Mouse (Mus musculus) myocyte (in vitro differentiated cells): Measurements from ENCODE around the gene Prcp. TPM values are rescaled to one million over a fixed set of nuclear protein-coding genes. Genes with fewer than 3 reads are reported as not detected.

Experiments used
- H3K27me3 ChIP-seq: one replicate; pipeline ENCODE4 v1.6.1; 2011; ENCODE audit not compliant: control insufficient read depth, insufficient read depth, insufficient read length
- H3K36me3 ChIP-seq: one replicate; pipeline ENCODE4 v1.6.1; 2011; ENCODE audit not compliant: control insufficient read depth, insufficient read depth
- H3K4me2 ChIP-seq: one replicate; pipeline ENCODE4 v1.6.1; 2011; ENCODE audit warnings: low read depth, control low read depth
- H3K4me3 ChIP-seq: one replicate; pipeline ENCODE4 v1.5.1; 2011; ENCODE audit warnings: mild to moderate bottlenecking, control low read depth, moderate library complexity
- H3K79me2 ChIP-seq: one replicate; pipeline ENCODE4 v1.6.1; 2011; ENCODE audit not compliant: control insufficient read depth, insufficient read depth
- H3ac ChIP-seq: one replicate; pipeline ENCODE4 v1.6.1; 2011; ENCODE audit not compliant: control insufficient read depth, insufficient read length
- CEBPB ChIP-seq: IDR thresholded peaks from 2 replicates; pipeline ENCODE4 v1.6.1; 2011; ENCODE audit warnings: mild to moderate bottlenecking, moderate library complexity; ENCODE audit not compliant: poor library complexity, insufficient read depth, severe bottlenecking
- E2F4 ChIP-seq: IDR thresholded peaks from one replicate; pipeline ENCODE4 v1.6.1; 2011; ENCODE audit warnings: mild to moderate bottlenecking, control low read depth, moderate library complexity; ENCODE audit not compliant: insufficient read depth
- MAX ChIP-seq: IDR thresholded peaks from one replicate; pipeline ENCODE4 v1.6.1; 2011; ENCODE audit warnings: low read depth, mild to moderate bottlenecking, control low read depth
- MYOD1 ChIP-seq, 3 experiments: IDR thresholded peaks; one replicate each; pipeline ENCODE4 v1.6.1; 2011; ENCODE audit warnings: control low read depth in 2 of 3, low read depth in 2 of 3, mild to moderate bottlenecking in 2 of 3, moderate library complexity in 1 of 3; ENCODE audit not compliant: insufficient read length in 2 of 3, control insufficient read depth in 1 of 3
- MYOG ChIP-seq, 3 experiments: IDR thresholded peaks; one replicate each; pipeline ENCODE4 v1.6.1; 2011; ENCODE audit warnings: control low read depth in 2 of 3, low read depth in 2 of 3, mild to moderate bottlenecking in 2 of 3; ENCODE audit not compliant: insufficient read length in 2 of 3, control insufficient read depth in 1 of 3, insufficient read depth in 1 of 3
- POLR2A ChIP-seq: IDR thresholded peaks from one replicate; pipeline ENCODE4 v1.6.1; 2011; ENCODE audit warnings: low read depth, mild to moderate bottlenecking, control low read depth, moderate library complexity; ENCODE audit not compliant: insufficient read length
- POLR2AphosphoS2 ChIP-seq: IDR thresholded peaks from one replicate; pipeline ENCODE4 v1.6.1; 2011; ENCODE audit warnings: low read depth, control low read depth; ENCODE audit not compliant: insufficient read length
- REST ChIP-seq: IDR thresholded peaks from one replicate; pipeline ENCODE4 v1.6.1; 2011; ENCODE audit warnings: mild to moderate bottlenecking, control low read depth, moderate library complexity; ENCODE audit not compliant: insufficient read depth, insufficient read length
- SRF ChIP-seq: IDR thresholded peaks from one replicate; pipeline ENCODE4 v1.6.1; 2011; ENCODE audit warnings: low read depth; ENCODE audit not compliant: control insufficient read depth, insufficient read length
- TCF12 ChIP-seq: IDR thresholded peaks from one replicate; pipeline ENCODE4 v1.6.1; 2011; ENCODE audit warnings: mild to moderate bottlenecking, control low read depth; ENCODE audit not compliant: poor library complexity, insufficient read depth, severe bottlenecking
- TCF3 ChIP-seq: IDR thresholded peaks from one replicate; pipeline ENCODE4 v1.6.1; 2011; ENCODE audit warnings: low read depth, control low read depth; ENCODE audit not compliant: insufficient read length
- USF1 ChIP-seq: IDR thresholded peaks from one replicate; pipeline ENCODE4 v1.6.1; 2011; ENCODE audit warnings: low read depth, mild to moderate bottlenecking, control low read depth, moderate library complexity
- polyA plus RNA-seq: library from polyadenylated mRNA; unstranded; fragments of >200 nt; fragmentation: generic; extraction: Trizol; gene quantifications from one replicate; pipeline ENCODE4 v1.2.1, GENCODE M21; 2012; ENCODE audit warnings: missing spikeins

Prcp gene
- polyA plus RNA-seq, 1 experiment, result 10.8 TPM

DNA sequence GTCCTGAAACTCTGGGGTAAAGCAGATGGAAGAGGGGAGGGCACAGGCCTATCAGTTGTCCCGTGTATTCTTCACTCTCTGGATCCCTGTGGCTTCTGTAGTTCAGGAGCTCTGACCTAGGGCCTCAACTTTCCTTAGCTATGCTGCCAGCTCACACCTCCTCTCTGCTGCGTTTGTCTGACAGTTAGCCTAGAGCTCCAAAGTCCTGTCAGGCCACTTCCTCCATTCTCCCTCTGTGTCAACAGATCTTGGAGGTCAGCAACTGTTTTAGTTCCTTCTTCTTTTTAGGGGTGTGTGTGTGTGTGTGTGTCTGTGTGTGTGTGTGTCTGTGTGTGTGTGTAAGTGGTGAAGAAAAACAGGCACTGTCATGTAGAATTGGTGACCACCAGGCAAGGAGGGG lies 106.5 kb downstream of the Prcp start:
- Histone ChIP-seq H3ac (no peak overlapping the region), H3K27me3 (peaks cover 8% of the 10 kb centered on the region), H3K79me2 (no peaks in the 10 kb centered on the region), H3K36me3 (no peaks in the 10 kb centered on the region), H3K4me2 (no peak overlapping the region), H3K4me3 (no peak overlapping the region)
- no peak for TF ChIP-seq SRF
- no peak for TF ChIP-seq REST
- TF ChIP-seq TCF12, result no peak
- no peak for TF ChIP-seq MYOD1 (IDR thresholded peaks at IDR 0.05; ENCODE audit: control insufficient read depth in 1 of 3, insufficient read length in 2 of 3, low read depth in 2 of 3)
- no peak for TF ChIP-seq MAX

DNA sequence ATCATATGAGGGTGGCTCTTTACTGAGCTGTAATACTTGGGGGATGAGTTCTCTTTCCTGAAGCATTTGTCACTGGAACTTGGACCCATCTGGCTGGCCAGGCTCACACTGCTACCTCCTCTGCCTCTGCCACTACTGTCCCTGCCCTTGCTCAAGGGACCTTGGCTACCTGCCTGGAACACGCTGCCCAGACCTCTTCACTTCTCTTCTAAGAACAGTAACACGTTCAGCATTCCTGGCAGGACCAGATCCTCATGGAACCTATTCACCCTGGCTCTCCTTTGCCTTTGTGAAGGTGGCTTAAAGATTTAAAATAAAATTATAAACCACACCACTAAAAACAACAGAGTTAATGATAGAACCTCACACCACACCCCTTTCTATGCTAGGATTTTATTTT lies 107.6 kb downstream of the Prcp start:
- H3K36me3 ChIP-seq, result no peaks in the 10 kb centered on the region
- H3K27me3 ChIP-seq, result peaks cover 8% of the 10 kb centered on the region
- no peak overlapping the region for H3ac ChIP-seq
- no peak overlapping the region for H3K4me2 ChIP-seq
- no peak for TF ChIP-seq E2F4
- TF ChIP-seq USF1, result no peak
- no peak for TF ChIP-seq SRF
- no peak for TF ChIP-seq POLR2AphosphoS2
- no peak for TF ChIP-seq MYOG (IDR thresholded peaks at IDR 0.05; ENCODE audit: control insufficient read depth in 1 of 3, insufficient read depth in 1 of 3, insufficient read length in 2 of 3, low read depth in 2 of 3)
- no peak for TF ChIP-seq MYOD1 (IDR thresholded peaks at IDR 0.05; ENCODE audit: control insufficient read depth in 1 of 3, insufficient read length in 2 of 3, low read depth in 2 of 3)
- no peak for TF ChIP-seq MAX
- TF ChIP-seq REST, result no peak
- no peak for TF ChIP-seq POLR2A
- no peak for TF ChIP-seq TCF3
- no peak for TF ChIP-seq TCF12
- TF ChIP-seq CEBPB, result no peak
- no peaks in the 10 kb centered on the region for H3K79me2 ChIP-seq
- no peak overlapping the region for H3K4me3 ChIP-seq

Other genes starting within 250 kb of the Prcp start
- gene Ankrd42, start 237.3 kb upstream of the Prcp start, polyA plus RNA-seq, result 0.74 TPM
- gene Pcf11, start 204.5 kb upstream of the Prcp start, polyA plus RNA-seq, result 11.1 TPM
- gene Rab30, start 132.9 kb upstream of the Prcp start, polyA plus RNA-seq, result 2.7 TPM
- 2.0 TPM for gene Ddias, start 223 bp upstream of the Prcp start, polyA plus RNA-seq
- gene Fam181b, start 205.4 kb downstream of the Prcp start, polyA plus RNA-seq, result 0.04 TPM